Mouse (Mus musculus): ENCODE measurements around the gene Mettl27. TPM values are rescaled to one million over a fixed set of nuclear protein-coding genes. Genes with fewer than 3 reads are reported as not detected.

The Mettl27 gene
- polyA plus RNA-seq, 1 experiment from 2014 or later: 10.1 TPM

GRCm38 (mm10) chr5:134976577-134977250 lies 44.5 kb downstream of the Mettl27 start:
- H3K27me3 ChIP-seq (replicated peaks): no peaks in the 10 kb centered on the region
- 85% methylated on average over 14 of the region's 14 CpGs for WGBS
- no peak for ATAC-seq (ENCODE audit: low FRiP score, low read depth)

GRCm38 (mm10) chr5:134977837-134978236 lies 45.7 kb downstream of the Mettl27 start:
- ATAC-seq (ENCODE audit: low FRiP score, low read depth): no peak
- 90% methylated on average over 4 of the region's 4 CpGs for WGBS

More at GRCm38 (mm10) chr5:134976577-134977250, 44.5 kb downstream of the Mettl27 start:
- Histone ChIP-seq H3K4me3 (no peak overlapping the region), H3K4me1 (no peaks in the 10 kb centered on the region), H3K9me3 (no peaks in the 10 kb centered on the region), H3K9ac (no peak overlapping the region), H3K36me3 (no peaks in the 10 kb centered on the region), H3K4me2 (replicated peaks) (no peak overlapping the region), H3K27ac (no peak overlapping the region)

GRCm38 (mm10) chr5:134981149-134981548 lies 49.0 kb downstream of the Mettl27 start:
- H3K27ac ChIP-seq: no peak overlapping the region
- no peak overlapping the region for H3K4me2 ChIP-seq (replicated peaks)
- H3K4me3 ChIP-seq: no peak overlapping the region
- WGBS: 70% methylated on average over 10 of the region's 10 CpGs
- peaks cover 17% of the 10 kb centered on the region; the same call in 1 of the 2 replicates for H3K4me1 ChIP-seq
- peaks cover 21% of the 10 kb centered on the region for H3K27me3 ChIP-seq (replicated peaks)
- no peak overlapping the region for H3K9ac ChIP-seq
- H3K36me3 ChIP-seq: no peaks in the 10 kb centered on the region
- H3K9me3 ChIP-seq: no peaks in the 10 kb centered on the region
- ATAC-seq (ENCODE audit: low FRiP score, low read depth): no peak

More at GRCm38 (mm10) chr5:134977837-134978236, 45.7 kb downstream of the Mettl27 start:
- no peaks in the 10 kb centered on the region for H3K27me3 ChIP-seq (replicated peaks)
- no peak overlapping the region for H3K4me2 ChIP-seq (replicated peaks)
- no peak overlapping the region for H3K4me3 ChIP-seq
- H3K9me3 ChIP-seq: no peaks in the 10 kb centered on the region
- no peak overlapping the region for H3K9ac ChIP-seq
- no peaks in the 10 kb centered on the region for H3K36me3 ChIP-seq
- H3K4me1 ChIP-seq: no peaks in the 10 kb centered on the region
- no peak overlapping the region for H3K27ac ChIP-seq

GRCm38 (mm10) chr5:134983111-134983510 lies 50.9 kb downstream of the Mettl27 start:
- no peak overlapping the region for H3K9ac ChIP-seq
- H3K27me3 ChIP-seq (replicated peaks): peaks cover 41% of the 10 kb centered on the region
- H3K4me1 ChIP-seq: peaks cover 24% of the 10 kb centered on the region
- H3K36me3 ChIP-seq: no peaks in the 10 kb centered on the region
- ATAC-seq (ENCODE audit: low FRiP score, low read depth): no peak
- H3K27ac ChIP-seq: no peak overlapping the region
- no peaks in the 10 kb centered on the region for H3K9me3 ChIP-seq
- no peak overlapping the region for H3K4me3 ChIP-seq
- 93% methylated on average over 1 of the region's 1 CpGs for WGBS
- H3K4me2 ChIP-seq (replicated peaks): no peak overlapping the region

- Histone ChIP-seq H3K9ac (no peak overlapping the region), H3K4me1 (peaks cover 24% of the 10 kb centered on the region), H3K9me3 (no peaks in the 10 kb centered on the region), H3K27ac (no peak overlapping the region), H3K36me3 (no peaks in the 10 kb centered on the region), H3K27me3 (replicated peaks) (peaks cover 41% of the 10 kb centered on the region), H3K4me3 (no peak overlapping the region), H3K4me2 (replicated peaks) (no peak overlapping the region)
- ATAC-seq (ENCODE audit: low FRiP score, low read depth): no peak
- WGBS: 6% methylated on average over 3 of the region's 3 CpGs
Observed at GRCm38 (mm10) chr5:134983771-134984170, 51.6 kb downstream of the Mettl27 start.

GRCm38 (mm10) chr5:134985633-134986297 lies 53.6 kb downstream of the Mettl27 start, which contains the start of gene Cldn3:
Gene Cldn3 (plus strand): TSS chr5:134986214.
- Histone ChIP-seq H3K36me3 (no peaks in the 10 kb centered on the region), H3K27me3 (replicated peaks) (peaks cover 49% of the 10 kb centered on the region), H3K9ac (0 out of 2 replicates have a peak within 1 kb of the TSS, but pooled peaks have one; percentile 13), H3K4me2 (replicated peaks) (peak within 1 kb of the TSS; percentile 48), H3K4me1 (peaks cover 24% of the 10 kb centered on the region), H3K27ac (no peak within 1 kb of the TSS), H3K4me3 (peak within 1 kb of the TSS; percentile 22), H3K9me3 (no peaks in the 10 kb centered on the region)
- peak; percentile 25; the same call in 1 of the 2 replicates for ATAC-seq (ENCODE audit: low FRiP score, low read depth)
- WGBS: 1% methylated on average over 25 of the region's 25 CpGs

GRCm38 (mm10) chr5:134986298-134987268 lies 54.4 kb downstream of the Mettl27 start:
- H3K4me1 ChIP-seq: peaks cover 24% of the 10 kb centered on the region
- H3K4me3 ChIP-seq: peak overlapping the region; percentile 22
- ATAC-seq (ENCODE audit: low FRiP score, low read depth): no peak
- H3K36me3 ChIP-seq: no peaks in the 10 kb centered on the region
- H3K27ac ChIP-seq: no peak overlapping the region
- 0 out of 2 replicates have a peak overlapping the region, but pooled peaks have one; percentile 13 for H3K9ac ChIP-seq
- peaks cover 49% of the 10 kb centered on the region for H3K27me3 ChIP-seq (replicated peaks)
- WGBS: 3% methylated on average over 79 of the region's 79 CpGs
- peak overlapping the region; percentile 48 for H3K4me2 ChIP-seq (replicated peaks)
- H3K9me3 ChIP-seq: no peaks in the 10 kb centered on the region

GRCm38 (mm10) chr5:134989166-134989565 lies 57.0 kb downstream of the Mettl27 start:
- H3K4me3 ChIP-seq: no peak overlapping the region
- no peaks in the 10 kb centered on the region for H3K9me3 ChIP-seq
- no peak overlapping the region for H3K27ac ChIP-seq
- ATAC-seq (ENCODE audit: low FRiP score, low read depth): no peak
- peaks cover 19% of the 10 kb centered on the region for H3K4me1 ChIP-seq
- no peaks in the 10 kb centered on the region for H3K36me3 ChIP-seq
- H3K27me3 ChIP-seq (replicated peaks): peaks cover 47% of the 10 kb centered on the region
- H3K9ac ChIP-seq: no peak overlapping the region
- 57% methylated on average over 11 of the region's 11 CpGs for WGBS
- H3K4me2 ChIP-seq (replicated peaks): no peak overlapping the region

GRCm38 (mm10) chr5:134989741-134990140 lies 57.6 kb downstream of the Mettl27 start:
- Histone ChIP-seq H3K4me2 (replicated peaks) (no peak overlapping the region), H3K4me3 (no peak overlapping the region), H3K36me3 (no peaks in the 10 kb centered on the region), H3K4me1 (peaks cover 18% of the 10 kb centered on the region), H3K27ac (no peak overlapping the region), H3K9ac (no peak overlapping the region), H3K27me3 (replicated peaks) (peaks cover 41% of the 10 kb centered on the region), H3K9me3 (no peaks in the 10 kb centered on the region)
- no peak for ATAC-seq (ENCODE audit: low FRiP score, low read depth)
- 78% methylated on average over 6 of the region's 6 CpGs for WGBS

Data from neural tube, embryonic 12.5 days (tissue).